Mouse (Mus musculus): ENCODE data around the gene Ceacam20. TPM values are rescaled to one million over a fixed set of nuclear protein-coding genes. Genes with fewer than 3 reads are reported as not detected.

Gene Ceacam20
- polyA plus RNA-seq, 1 experiment from 2014 or later: not detected

DNA sequence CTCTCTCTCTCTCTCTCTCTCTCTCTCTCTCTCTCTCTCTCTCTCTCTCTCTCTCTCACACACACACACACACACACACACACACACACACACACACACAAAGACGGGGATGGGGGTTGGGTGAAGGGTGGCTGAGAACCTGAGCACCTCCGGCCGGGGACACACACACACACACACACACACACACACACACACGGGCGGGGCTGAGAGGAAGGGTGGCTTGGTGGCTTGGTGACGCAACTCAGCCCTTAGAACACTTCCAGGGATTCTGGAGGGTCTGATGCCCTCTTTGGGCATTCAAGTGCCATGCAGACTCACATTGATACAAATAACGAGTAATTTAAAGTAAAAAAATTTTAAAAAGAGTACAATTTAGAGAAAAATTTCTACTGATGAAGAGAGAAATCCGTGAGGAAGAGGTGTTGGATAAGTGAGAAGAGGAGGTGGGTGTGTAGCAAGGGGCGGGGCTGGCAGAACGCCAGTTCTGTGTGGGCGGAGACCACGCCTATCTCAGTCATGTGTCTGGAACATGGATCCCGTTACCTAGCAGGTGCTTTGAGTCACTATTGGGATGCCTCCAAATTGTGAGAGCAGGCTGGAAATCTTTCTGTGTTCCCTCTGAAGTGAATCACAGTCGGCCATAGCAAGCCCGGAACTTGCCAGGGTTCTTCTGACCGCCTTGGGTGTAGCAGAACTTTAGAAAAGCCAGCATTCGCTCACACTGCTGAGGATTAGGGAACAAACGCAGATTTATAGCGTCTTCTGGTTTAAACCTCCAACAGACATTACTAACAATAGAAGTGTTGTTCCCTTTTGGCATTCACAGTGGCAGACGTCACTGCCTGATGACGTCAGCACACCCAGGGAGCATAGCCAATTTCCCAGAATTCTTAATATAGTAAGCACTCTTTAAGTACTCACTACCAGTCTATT is 32.1 kb upstream of the Ceacam20 start:
- H3K9ac ChIP-seq: 0 out of 2 replicates have a peak overlapping the region, but pooled peaks have one; percentile 30
- ATAC-seq (ENCODE audit: extremely low read depth, insufficient number of reproducible peaks, low FRiP score, low TSS enrichment): no peak

DNA sequence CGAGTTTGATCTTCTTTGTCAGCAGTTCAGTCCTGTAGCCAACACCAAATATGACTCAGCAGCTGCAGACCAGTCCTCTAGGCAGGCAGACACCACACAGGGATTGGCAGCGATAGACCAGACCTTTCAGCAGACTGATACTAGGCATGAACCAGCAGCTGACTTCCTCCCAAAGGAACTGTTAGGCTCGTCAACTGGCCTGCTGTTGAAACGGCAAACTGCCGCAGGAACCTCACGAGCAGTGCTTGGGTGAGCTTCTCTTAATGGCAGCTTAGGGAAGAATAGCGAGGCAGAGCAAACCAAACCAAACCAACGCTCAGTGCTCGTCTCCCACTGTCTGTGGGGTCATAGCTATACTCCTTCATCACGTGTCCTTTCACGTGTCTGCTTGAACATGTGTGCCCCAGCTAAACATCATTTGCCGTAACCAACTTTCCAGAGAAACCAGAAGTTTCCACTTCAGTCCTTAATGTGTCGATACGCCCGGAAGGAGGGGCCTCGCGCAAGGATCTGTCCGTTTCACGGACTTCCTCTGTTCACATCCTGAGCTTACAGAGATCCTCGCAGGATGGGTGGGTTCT is 30.0 kb upstream of the Ceacam20 start:
- Histone ChIP-seq H3K9ac (no peak overlapping the region), H3K4me1 (peaks cover 62% of the 10 kb centered on the region), H3K27me3 (replicated peaks) (0 out of 2 replicates have a peak, but pooled peaks cover 13% of the 10 kb centered on the region), H3K27ac (replicated peaks) (peak overlapping the region; percentile 65), H3K4me2 (peak overlapping the region; percentile 28), H3K36me3 (no peaks in the 10 kb centered on the region), H3K4me3 (no peak overlapping the region), H3K9me3 (no peaks in the 10 kb centered on the region)
- no peak for ATAC-seq (ENCODE audit: extremely low read depth, insufficient number of reproducible peaks, low FRiP score, low TSS enrichment)
- WGBS: 50% methylated on average over 20 of the region's 20 CpGs

More for the DNA sequence above, 32.1 kb upstream of the Ceacam20 start:
- H3K9me3 ChIP-seq: no peaks in the 10 kb centered on the region
- H3K4me1 ChIP-seq: peaks cover 51% of the 10 kb centered on the region
- WGBS: 12% methylated on average over 20 of the region's 21 CpGs
- peak overlapping the region; percentile 26 for H3K4me3 ChIP-seq
- peak overlapping the region; percentile 60 for H3K4me2 ChIP-seq
- H3K27me3 ChIP-seq (replicated peaks): 0 out of 2 replicates have a peak, but pooled peaks cover 10% of the 10 kb centered on the region
- H3K36me3 ChIP-seq: no peaks in the 10 kb centered on the region
- H3K27ac ChIP-seq (replicated peaks): peak overlapping the region; percentile 70

DNA sequence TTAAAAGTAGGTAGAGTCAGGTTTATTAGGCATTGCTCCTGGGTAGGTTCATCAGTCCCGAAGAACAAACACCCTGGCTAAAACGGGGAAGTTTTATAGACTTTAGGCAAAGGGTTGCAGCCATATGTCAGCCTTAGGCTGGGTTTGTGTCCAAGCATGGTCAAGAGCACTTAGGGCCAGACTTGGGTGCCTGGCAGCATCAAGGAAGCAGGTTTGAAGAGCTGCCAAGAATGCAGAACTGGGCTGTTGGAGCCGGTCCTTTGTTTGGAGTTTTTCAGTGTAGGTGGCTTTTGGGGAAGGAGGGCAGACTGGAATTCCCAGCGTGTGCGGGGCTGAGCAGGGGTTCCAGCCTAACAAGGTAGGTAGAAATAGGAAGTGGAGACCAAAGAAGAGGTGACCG is 29.3 kb upstream of the Ceacam20 start:
- WGBS: 55% methylated on average over 6 of the region's 6 CpGs
- H3K4me3 ChIP-seq: no peak overlapping the region
- no peaks in the 10 kb centered on the region for H3K9me3 ChIP-seq
- no peaks in the 10 kb centered on the region for H3K36me3 ChIP-seq
- H3K27ac ChIP-seq (replicated peaks): peak overlapping the region; percentile 65
- H3K4me1 ChIP-seq: peaks cover 69% of the 10 kb centered on the region
- no peak overlapping the region for H3K9ac ChIP-seq
- peak overlapping the region; percentile 28; the same call in 1 of the 2 replicates for H3K4me2 ChIP-seq
- 0 out of 2 replicates have a peak, but pooled peaks cover 13% of the 10 kb centered on the region for H3K27me3 ChIP-seq (replicated peaks)
- no peak for ATAC-seq (ENCODE audit: extremely low read depth, insufficient number of reproducible peaks, low FRiP score, low TSS enrichment)

DNA sequence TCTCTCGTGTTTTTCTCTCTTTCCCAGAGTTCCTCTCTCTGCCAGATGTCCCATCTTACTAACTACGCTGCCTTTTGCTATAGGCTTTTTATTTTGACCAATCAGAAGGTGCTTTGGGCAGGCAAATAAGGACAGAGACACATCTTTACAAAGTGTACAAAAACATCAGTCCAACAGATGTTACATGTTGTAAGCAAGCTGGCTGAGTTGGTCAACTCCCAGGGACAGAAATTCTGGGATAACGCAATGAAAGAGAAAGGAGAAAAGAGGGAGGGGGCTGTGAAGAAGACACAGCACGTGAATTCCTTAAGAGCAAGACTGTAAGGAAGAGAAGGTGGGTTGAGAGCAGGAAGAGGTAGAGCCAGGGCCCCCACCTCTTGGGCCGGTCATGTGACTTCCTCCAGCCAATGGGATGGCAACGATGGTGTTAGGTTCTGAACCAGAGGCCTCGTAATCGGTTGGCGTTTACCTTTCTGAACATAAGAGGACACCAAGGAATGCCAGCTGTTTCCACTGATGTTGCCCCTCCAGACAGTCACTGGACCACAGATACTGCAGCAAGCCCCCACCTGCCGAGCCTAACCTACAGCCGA is 27.9 kb upstream of the Ceacam20 start:
- Histone ChIP-seq H3K9me3 (no peaks in the 10 kb centered on the region), H3K4me2 (no peak overlapping the region), H3K4me3 (no peak overlapping the region), H3K4me1 (peaks cover 64% of the 10 kb centered on the region), H3K27me3 (replicated peaks) (0 out of 2 replicates have a peak, but pooled peaks cover 3% of the 10 kb centered on the region), H3K27ac (replicated peaks) (no peak overlapping the region), H3K9ac (no peak overlapping the region), H3K36me3 (no peaks in the 10 kb centered on the region)
- WGBS: 73% methylated on average over 11 of the region's 11 CpGs
- ATAC-seq (ENCODE audit: extremely low read depth, insufficient number of reproducible peaks, low FRiP score, low TSS enrichment): no peak

DNA sequence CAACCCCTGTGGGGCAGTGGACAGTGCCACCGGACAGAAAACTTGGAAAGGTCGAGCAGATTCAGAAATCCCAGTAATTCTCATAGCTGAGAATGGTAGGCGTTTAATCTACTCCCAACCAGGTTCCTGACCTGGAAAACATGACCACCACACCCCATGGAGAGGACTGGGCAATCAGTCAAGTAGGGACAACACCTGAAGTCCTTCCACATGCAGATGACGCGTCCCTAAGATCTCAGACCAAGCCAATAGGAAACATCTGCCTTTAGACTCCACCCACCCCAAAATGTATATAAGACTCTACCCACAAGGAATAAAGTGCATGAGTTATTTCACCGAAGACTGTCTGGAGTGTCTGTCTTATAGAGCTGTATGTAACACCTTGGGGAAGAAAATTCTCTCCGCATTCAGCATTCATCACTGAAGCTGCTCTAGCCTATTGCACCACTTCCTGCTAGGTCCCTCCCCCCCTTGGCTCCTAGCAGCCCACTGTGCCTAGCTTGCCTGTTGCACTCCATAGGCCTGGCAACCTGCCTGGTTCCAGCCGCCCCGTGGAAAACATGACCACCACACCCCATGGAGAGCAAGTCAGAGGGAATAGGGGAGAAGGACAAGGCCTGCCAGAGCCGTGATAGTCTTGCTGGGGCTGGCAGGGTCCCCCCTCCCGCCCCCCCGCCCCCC is 25.5 kb upstream of the Ceacam20 start:
- H3K9ac ChIP-seq: no peak overlapping the region
- peak overlapping the region; percentile 84 for H3K27ac ChIP-seq (replicated peaks)
- H3K36me3 ChIP-seq: no peaks in the 10 kb centered on the region
- 41% methylated on average over 10 of the region's 12 CpGs for WGBS
- ATAC-seq (ENCODE audit: extremely low read depth, insufficient number of reproducible peaks, low FRiP score, low TSS enrichment): peak; percentile 58; the same call in 1 of the 2 replicates
- H3K27me3 ChIP-seq (replicated peaks): 0 out of 2 replicates have a peak, but pooled peaks cover 3% of the 10 kb centered on the region
- H3K4me3 ChIP-seq: peak overlapping the region; percentile 21; the same call in 1 of the 2 replicates
- peak overlapping the region; percentile 53 for H3K4me2 ChIP-seq
- no peaks in the 10 kb centered on the region for H3K9me3 ChIP-seq
- peaks cover 43% of the 10 kb centered on the region for H3K4me1 ChIP-seq

DNA sequence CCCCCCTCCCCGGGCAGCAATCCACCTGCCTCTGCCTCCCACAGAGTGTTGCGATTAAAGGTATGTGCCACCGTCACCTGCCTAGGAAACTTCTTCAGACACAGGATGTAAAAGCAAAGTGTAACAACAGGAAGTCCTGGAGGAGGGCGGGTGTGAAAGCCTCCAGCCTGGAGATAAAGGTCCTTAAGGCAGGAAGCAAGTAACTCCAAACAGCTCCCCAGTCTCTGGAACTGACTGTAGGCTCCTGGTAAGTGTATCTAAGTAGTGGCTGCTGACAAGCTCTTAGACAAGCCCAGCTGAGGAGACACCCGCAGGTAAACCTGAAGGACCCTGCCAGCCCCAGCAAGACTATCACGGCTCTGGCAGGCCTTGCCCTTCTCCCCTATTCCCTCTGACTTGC is 25.0 kb upstream of the Ceacam20 start:
- peak overlapping the region; percentile 53 for H3K9ac ChIP-seq
- no peak for ATAC-seq (ENCODE audit: extremely low read depth, insufficient number of reproducible peaks, low FRiP score, low TSS enrichment)
- no peaks in the 10 kb centered on the region for H3K36me3 ChIP-seq
- H3K4me3 ChIP-seq: peak overlapping the region; percentile 21; the same call in 1 of the 2 replicates
- peak overlapping the region; percentile 53 for H3K4me2 ChIP-seq
- peaks cover 38% of the 10 kb centered on the region for H3K4me1 ChIP-seq
- no peaks in the 10 kb centered on the region for H3K9me3 ChIP-seq
- 0 out of 2 replicates have a peak, but pooled peaks cover 3% of the 10 kb centered on the region for H3K27me3 ChIP-seq (replicated peaks)
- peak overlapping the region; percentile 84 for H3K27ac ChIP-seq (replicated peaks)
- WGBS: 7% methylated on average over 5 of the region's 6 CpGs

DNA sequence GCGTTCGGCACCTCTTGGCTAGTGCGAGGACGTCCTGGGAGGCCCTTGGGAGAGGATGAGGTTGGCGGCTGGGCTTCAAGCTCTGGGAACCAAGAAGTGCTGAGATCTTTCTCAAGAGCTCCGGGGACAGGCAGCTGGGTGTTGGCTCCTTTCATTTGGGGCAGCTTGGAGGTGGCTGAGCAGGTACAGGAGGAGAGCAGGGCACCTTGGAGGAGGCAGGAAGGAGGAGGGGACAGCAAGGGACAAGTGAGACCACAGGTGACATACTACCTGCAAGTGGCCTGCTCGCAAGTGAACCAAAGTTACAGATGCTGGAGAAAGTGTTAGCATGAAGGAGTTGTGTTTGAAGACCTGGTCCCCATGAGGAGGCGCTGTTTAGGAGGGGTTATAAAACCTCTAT is 20.5 kb upstream of the Ceacam20 start:
- no peak overlapping the region for H3K4me3 ChIP-seq
- H3K4me1 ChIP-seq: peaks cover 14% of the 10 kb centered on the region
- WGBS: 83% methylated on average over 8 of the region's 8 CpGs

DNA sequence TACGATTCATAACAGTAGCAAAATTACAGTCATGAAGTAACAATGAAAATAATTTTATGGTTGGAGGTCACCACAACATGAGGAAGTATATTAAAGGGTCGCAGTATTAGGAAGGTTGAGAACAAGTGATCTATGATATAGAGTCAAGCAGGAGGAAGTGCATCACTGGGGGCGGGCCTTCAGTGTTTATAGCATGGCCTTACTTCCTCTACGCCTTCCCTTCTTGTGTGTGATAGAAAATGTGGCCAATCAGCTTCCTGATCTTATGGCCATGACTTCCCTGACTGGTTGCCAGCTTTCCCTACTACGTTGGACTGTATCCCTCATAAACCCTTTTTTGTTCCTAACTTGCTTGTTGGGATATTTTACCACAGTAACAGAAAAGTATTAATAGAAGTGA is 20.0 kb upstream of the Ceacam20 start:
- Histone ChIP-seq H3K9me3 (no peaks in the 10 kb centered on the region), H3K36me3 (no peaks in the 10 kb centered on the region), H3K27me3 (replicated peaks) (peaks cover 4% of the 10 kb centered on the region; the same call in 1 of the 2 replicates), H3K27ac (replicated peaks) (no peak overlapping the region), H3K9ac (no peak overlapping the region), H3K4me2 (no peak overlapping the region), H3K4me1 (peaks cover 12% of the 10 kb centered on the region), H3K4me3 (no peak overlapping the region)
- ATAC-seq (ENCODE audit: extremely low read depth, insufficient number of reproducible peaks, low FRiP score, low TSS enrichment): no peak
- 75% methylated on average over 5 of the region's 5 CpGs for WGBS

More for the DNA sequence above, 20.5 kb upstream of the Ceacam20 start:
- Histone ChIP-seq H3K4me2 (no peak overlapping the region), H3K27me3 (replicated peaks) (peaks cover 4% of the 10 kb centered on the region; the same call in 1 of the 2 replicates), H3K36me3 (no peaks in the 10 kb centered on the region), H3K9me3 (no peaks in the 10 kb centered on the region), H3K27ac (replicated peaks) (no peak overlapping the region), H3K9ac (no peak overlapping the region)
- ATAC-seq (ENCODE audit: extremely low read depth, insufficient number of reproducible peaks, low FRiP score, low TSS enrichment): no peak

DNA sequence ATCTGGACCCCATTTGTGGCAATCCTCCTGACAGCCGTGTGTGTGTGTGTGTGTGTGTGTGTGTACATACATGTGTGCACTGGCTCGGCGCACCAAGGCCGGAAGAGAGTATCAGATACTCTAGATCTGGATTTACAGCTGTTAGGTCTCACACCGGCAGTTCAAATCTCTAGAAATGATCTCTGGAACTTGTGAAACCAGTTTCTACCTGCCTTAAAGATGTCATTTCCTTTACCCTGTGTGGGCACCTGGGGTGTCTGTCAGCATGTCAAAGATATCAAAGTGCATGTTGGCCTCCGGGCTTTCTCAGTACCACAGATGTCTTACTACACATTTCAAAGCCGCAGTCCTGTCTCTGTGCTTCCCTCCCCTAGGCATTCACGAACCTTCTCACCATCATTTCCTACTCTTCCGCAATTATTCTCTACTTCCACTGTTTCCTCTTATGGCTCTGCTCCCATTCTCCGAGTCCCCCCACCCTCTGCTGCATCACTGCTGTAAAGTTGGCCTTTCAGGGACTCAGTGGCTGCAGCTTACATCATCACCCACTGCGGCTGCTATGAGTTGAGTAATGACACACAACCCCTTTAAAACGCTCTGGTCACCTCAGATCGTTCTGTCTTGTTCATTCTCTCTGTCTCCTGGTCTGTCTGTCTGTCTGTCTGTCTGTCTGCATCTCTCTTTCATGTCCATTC is 19.2 kb upstream of the Ceacam20 start:
- Histone ChIP-seq H3K4me2 (no peak overlapping the region), H3K27ac (replicated peaks) (no peak overlapping the region), H3K4me1 (peaks cover 11% of the 10 kb centered on the region), H3K4me3 (no peak overlapping the region), H3K9me3 (no peaks in the 10 kb centered on the region), H3K27me3 (replicated peaks) (peaks cover 4% of the 10 kb centered on the region; the same call in 1 of the 2 replicates), H3K36me3 (no peaks in the 10 kb centered on the region), H3K9ac (no peak overlapping the region)
- ATAC-seq (ENCODE audit: extremely low read depth, insufficient number of reproducible peaks, low FRiP score, low TSS enrichment): no peak
- 73% methylated on average over 13 of the region's 13 CpGs for WGBS

DNA sequence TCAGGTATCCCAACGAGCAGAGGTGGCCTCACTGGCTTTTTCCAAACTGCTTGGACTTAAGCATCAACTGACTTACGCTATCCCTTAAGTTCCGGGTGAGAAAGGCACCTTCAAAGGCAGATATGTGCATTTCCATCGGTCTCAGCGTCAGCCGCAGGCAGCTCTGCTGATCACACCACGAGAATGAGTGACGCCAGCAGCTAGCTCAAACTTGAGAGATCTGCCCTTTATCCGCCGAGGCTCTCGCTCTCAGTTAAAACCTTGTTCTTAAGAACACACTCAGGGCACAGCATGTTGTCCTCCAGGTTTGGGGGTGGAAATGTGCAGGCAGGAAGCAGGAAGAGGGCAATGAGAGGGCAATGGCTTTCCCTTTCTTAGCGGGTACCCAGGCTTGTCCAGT is 16.3 kb upstream of the Ceacam20 start:
- Histone ChIP-seq H3K36me3 (no peaks in the 10 kb centered on the region), H3K27ac (replicated peaks) (no peak overlapping the region), H3K4me1 (peaks cover 8% of the 10 kb centered on the region), H3K9ac (no peak overlapping the region), H3K27me3 (replicated peaks) (peaks cover 4% of the 10 kb centered on the region; the same call in 1 of the 2 replicates), H3K4me2 (no peak overlapping the region), H3K9me3 (no peaks in the 10 kb centered on the region), H3K4me3 (no peak overlapping the region)
- no peak for ATAC-seq (ENCODE audit: extremely low read depth, insufficient number of reproducible peaks, low FRiP score, low TSS enrichment)
- WGBS: 58% methylated on average over 12 of the region's 12 CpGs
